Mouse (Mus musculus) intestine, embryonic 14.5 days (tissue): ENCODE measurements around the gene Slc39a11. TPM values are rescaled to one million over a fixed set of nuclear protein-coding genes. Genes with fewer than 3 reads are reported as not detected.

ENCODE experiments used
- ATAC-seq: fragments of 200-750 bp; cut with Nextera tagmentation; replicated peaks from 2 replicates; pipeline ENCODE4 v1.8.0; 2017; ENCODE audit warnings: low read depth, moderate number of reproducible peaks, moderate TSS enrichment, moderate library complexity; ENCODE audit not compliant: low FRiP score, low TSS enrichment
- DNase-seq: peaks from one replicate; pipeline ENCODE4 v3.0.0-alpha.2; 2018; ENCODE audit warnings: low spot score
- H3K27ac ChIP-seq: fragments of 300-500 bp; sonication (generic); 2 replicates; pipeline ENCODE4 v1.5.1; 2014; ENCODE audit warnings: low read depth, mild to moderate bottlenecking, control low read depth
- H3K27me3 ChIP-seq: fragments of 300-500 bp; sonication (generic); replicated peaks from 2 replicates; pipeline ENCODE4 v1.6.1; 2014; ENCODE audit warnings: low read length, control low read depth; ENCODE audit not compliant: control insufficient read depth, insufficient read depth
- H3K36me3 ChIP-seq: fragments of 300-500 bp; sonication (generic); 2 replicates; pipeline ENCODE4 v1.6.1; 2014; ENCODE audit warnings: low read length, control low read depth; ENCODE audit not compliant: control insufficient read depth, insufficient read depth
- H3K4me1 ChIP-seq: fragments of 300-500 bp; sonication (generic); replicated peaks from 2 replicates; pipeline ENCODE4 v1.6.1; 2014; ENCODE audit warnings: low read length, control low read depth, mixed read lengths; ENCODE audit not compliant: control insufficient read depth, insufficient read depth
- H3K4me2 ChIP-seq: fragments of 300-500 bp; sonication (generic); 2 replicates; pipeline ENCODE4 v1.6.1; 2014; ENCODE audit warnings: low read length
- H3K4me3 ChIP-seq: fragments of 300-500 bp; sonication (generic); 2 replicates; pipeline ENCODE4 v1.5.1; 2014; ENCODE audit warnings: low read depth, low read length, control low read depth, mixed read lengths
- H3K9ac ChIP-seq: fragments of 300-500 bp; sonication (generic); 2 replicates; pipeline ENCODE4 v1.6.1; 2014; ENCODE audit warnings: mild to moderate bottlenecking, low read length
- H3K9me3 ChIP-seq: fragments of 300-500 bp; sonication (generic); 2 replicates; pipeline ENCODE4 v1.6.1; 2016; ENCODE audit warnings: low read length, control low read depth; ENCODE audit not compliant: control insufficient read depth
- WGBS: fragments of 180-500 bp; shearing (Covaris S2); extraction: QIAGEN DNeasy Blood & Tissue Kit; methylation state at CpG from one replicate; pipeline ENCODE4 v1.1.7; 2014; 5-methylcytosine and 5-hydroxymethylcytosine counted together
- polyA plus RNA-seq: library from polyadenylated mRNA; unstranded; fragments of >200 nt; fragmentation: Nextera tagmentation; extraction: Ambion mirVana; gene quantifications from 2 replicates; pipeline ENCODE4 v1.2.1, GENCODE M21; 2014

Slc39a11 gene
- polyA plus RNA-seq, 1 experiment from 2014 or later: 24.0 TPM

DNA sequence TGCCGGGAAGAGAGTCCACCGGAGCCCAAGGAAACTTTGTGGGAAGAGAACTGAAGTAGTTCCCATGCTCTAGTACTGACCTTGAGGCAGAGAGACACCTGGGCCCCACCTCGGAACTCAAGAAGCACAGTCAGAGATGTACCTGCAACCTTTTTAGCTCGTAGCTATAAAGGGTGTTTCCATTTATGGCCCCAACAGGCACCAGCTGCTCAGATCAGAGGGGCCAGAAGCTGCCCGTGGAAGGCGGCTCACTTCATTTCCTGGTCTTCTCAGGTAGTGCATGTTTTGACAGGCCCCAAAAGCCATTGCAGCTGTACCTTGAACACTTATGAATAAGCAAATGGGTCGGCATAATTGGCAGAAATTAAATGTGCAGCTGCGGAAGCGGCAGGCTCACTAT lies 271.0 kb downstream of the Slc39a11 start:
- WGBS: 76% methylated on average over 9 of the region's 9 CpGs
- 0 out of 2 replicates have a peak, but pooled peaks cover 3% of the 10 kb centered on the region for H3K9me3 ChIP-seq
- no peak overlapping the region for H3K9ac ChIP-seq
- ATAC-seq: no peak
- 0 out of 2 replicates have a peak, but pooled peaks cover 4% of the 10 kb centered on the region for H3K4me1 ChIP-seq
- no peaks in the 10 kb centered on the region for H3K36me3 ChIP-seq
- no peak overlapping the region for H3K27ac ChIP-seq
- DNase-seq: no peak
- no peak overlapping the region for H3K4me2 ChIP-seq
- H3K27me3 ChIP-seq: no peaks in the 10 kb centered on the region
- H3K4me3 ChIP-seq: no peak overlapping the region

DNA sequence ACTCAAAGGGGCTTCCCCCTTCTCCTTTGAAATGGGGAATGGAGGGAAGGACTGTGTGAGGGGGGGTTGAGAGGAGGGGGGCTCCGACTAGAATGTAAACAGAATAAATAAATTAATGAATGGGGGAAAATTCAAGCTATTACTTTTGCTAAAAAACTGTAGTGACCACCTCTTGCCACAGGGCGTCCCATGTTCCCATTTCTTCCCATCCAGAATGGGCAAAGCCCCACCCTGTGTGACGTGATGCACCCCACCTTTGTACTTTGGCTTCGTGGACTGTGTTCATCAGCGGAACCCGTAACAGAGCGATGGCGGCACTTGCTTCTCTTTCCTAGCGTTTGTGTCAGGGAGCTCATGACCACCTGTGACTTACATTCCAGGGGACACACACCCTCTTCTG lies 273.8 kb downstream of the Slc39a11 start:
- 80% methylated on average over 9 of the region's 9 CpGs for WGBS
- Histone ChIP-seq H3K27ac (no peak overlapping the region), H3K9me3 (0 out of 2 replicates have a peak, but pooled peaks cover 3% of the 10 kb centered on the region), H3K4me3 (no peak overlapping the region), H3K4me1 (0 out of 2 replicates have a peak, but pooled peaks cover 4% of the 10 kb centered on the region), H3K4me2 (no peak overlapping the region), H3K27me3 (no peaks in the 10 kb centered on the region), H3K9ac (no peak overlapping the region), H3K36me3 (no peaks in the 10 kb centered on the region)
- no peak for DNase-seq
- ATAC-seq: no peak

DNA sequence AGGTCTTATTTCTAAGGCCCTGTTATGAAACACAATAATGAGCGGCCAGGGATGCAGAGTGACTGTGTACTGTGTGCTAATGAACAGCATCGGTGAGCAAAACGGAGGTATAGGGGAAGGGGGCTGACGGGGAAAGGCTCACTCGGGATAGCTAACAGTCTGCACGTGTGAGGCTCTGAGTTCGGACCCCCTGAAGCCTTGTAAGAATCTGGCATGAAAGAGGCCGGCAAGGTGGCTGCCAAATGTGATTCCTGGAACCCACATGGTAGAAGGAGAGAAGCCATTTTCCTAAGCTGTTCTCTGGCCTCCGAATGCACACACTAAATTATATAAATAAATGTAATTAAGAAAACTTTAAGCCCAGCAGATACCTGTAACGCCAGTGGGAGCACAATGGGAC lies 276.0 kb downstream of the Slc39a11 start:
- DNase-seq (no peak), ATAC-seq (no peak)
- no peak overlapping the region for H3K4me3 ChIP-seq
- no peak overlapping the region for H3K9ac ChIP-seq
- no peak overlapping the region for H3K27ac ChIP-seq
- H3K36me3 ChIP-seq: no peaks in the 10 kb centered on the region
- WGBS: 94% methylated on average over 10 of the region's 10 CpGs
- H3K27me3 ChIP-seq: no peaks in the 10 kb centered on the region
- H3K4me2 ChIP-seq: no peak overlapping the region
- 0 out of 2 replicates have a peak, but pooled peaks cover 3% of the 10 kb centered on the region for H3K9me3 ChIP-seq
- 0 out of 2 replicates have a peak, but pooled peaks cover 4% of the 10 kb centered on the region for H3K4me1 ChIP-seq

DNA sequence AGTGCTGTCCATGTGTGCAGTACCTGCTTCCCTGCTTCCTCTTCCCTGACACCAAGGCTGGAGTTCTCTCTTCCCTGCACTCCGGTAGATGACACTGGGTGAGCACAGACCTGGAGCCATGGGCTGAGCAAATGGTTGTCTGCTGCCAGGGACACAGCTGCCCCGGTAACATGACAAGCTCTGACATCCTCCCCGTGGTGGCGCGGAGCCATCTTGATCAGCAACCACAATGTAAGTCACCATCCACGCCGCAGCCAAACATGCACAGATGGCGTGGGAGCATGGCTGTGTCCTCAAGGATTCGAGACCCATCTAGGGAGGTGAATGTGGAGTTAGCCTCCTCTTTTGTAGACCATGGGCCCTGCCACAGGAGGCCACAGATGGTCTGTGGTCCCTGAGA lies 276.5 kb downstream of the Slc39a11 start:
- WGBS: 94% methylated on average over 9 of the region's 9 CpGs
- DNase-seq: no peak
- Histone ChIP-seq H3K27me3 (no peaks in the 10 kb centered on the region), H3K36me3 (no peaks in the 10 kb centered on the region), H3K4me3 (no peak overlapping the region), H3K9ac (no peak overlapping the region), H3K27ac (no peak overlapping the region), H3K4me2 (no peak overlapping the region), H3K4me1 (0 out of 2 replicates have a peak, but pooled peaks cover 4% of the 10 kb centered on the region), H3K9me3 (0 out of 2 replicates have a peak, but pooled peaks cover 3% of the 10 kb centered on the region)
- ATAC-seq: no peak

DNA sequence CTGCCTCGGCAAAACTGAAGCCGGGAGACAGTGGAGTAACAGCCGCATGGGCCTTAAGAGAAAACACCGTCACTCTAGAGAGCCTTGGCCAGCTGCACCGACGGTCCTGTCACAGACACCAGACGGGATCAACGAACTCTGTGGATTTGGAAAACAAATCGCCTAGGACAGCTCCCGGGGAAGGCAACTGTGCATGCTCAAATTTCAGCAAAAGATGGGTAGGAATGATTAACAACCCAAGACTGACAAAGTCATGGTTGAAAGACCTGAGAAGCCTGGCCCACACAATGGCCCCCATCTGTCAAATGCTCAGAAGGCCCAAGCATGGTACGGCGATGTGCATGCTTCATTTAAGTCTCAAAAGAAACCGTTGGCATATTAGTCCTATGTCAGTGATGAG lies 281.8 kb downstream of the Slc39a11 start:
- Histone ChIP-seq H3K4me1 (0 out of 2 replicates have a peak, but pooled peaks cover 2% of the 10 kb centered on the region), H3K9me3 (no peaks in the 10 kb centered on the region), H3K9ac (no peak overlapping the region), H3K27me3 (no peaks in the 10 kb centered on the region), H3K36me3 (no peaks in the 10 kb centered on the region), H3K4me2 (no peak overlapping the region), H3K4me3 (no peak overlapping the region), H3K27ac (no peak overlapping the region)
- DNase-seq (no peak), ATAC-seq (no peak)
- WGBS: 58% methylated on average over 13 of the region's 13 CpGs

DNA sequence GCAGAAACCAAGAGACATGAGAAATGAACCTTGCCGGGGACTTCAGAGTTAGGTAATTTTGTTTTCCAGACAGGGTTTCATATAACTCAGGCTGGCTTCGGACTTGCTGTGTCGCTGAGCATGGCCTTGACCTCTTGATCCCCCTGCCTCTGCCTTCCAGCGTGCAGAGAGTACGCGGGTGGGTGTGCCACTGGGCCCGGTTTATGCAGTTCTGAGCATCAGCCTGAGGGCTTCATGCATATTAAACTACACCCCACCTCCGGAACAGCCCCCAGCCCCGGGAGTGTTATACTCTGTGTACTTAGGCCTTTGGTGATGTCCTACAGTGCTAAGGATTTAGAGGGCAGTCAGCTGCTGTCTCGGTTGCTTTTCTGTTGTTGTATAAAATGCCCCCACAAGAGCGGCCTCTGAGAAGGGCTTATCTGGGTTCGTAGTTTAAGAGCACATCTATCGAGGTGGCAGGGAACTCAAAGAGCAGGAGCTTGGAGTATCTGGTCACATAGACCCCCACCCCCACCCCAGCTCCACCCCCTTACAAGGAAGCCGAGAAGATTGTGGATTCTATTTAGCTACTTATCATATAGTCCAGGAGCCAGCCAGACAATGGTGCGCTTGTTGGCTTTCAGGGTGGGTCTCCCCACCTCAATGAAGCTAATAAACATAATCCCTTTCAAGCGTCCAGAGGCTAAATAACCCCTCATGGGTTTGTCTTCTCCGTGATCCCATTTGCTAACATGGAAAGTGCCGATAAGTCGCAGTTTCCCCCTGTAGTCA lies 283.4 kb downstream of the Slc39a11 start:
- 0 out of 2 replicates have a peak, but pooled peaks cover 2% of the 10 kb centered on the region for H3K4me1 ChIP-seq
- H3K4me3 ChIP-seq: no peak overlapping the region
- WGBS: 43% methylated on average over 19 of the region's 19 CpGs
- H3K4me2 ChIP-seq: no peak overlapping the region
- H3K9ac ChIP-seq: no peak overlapping the region
- H3K9me3 ChIP-seq: no peaks in the 10 kb centered on the region
- H3K27me3 ChIP-seq: no peaks in the 10 kb centered on the region
- no peaks in the 10 kb centered on the region for H3K36me3 ChIP-seq
- DNase-seq (peak; percentile 57), ATAC-seq (peak; percentile 82)
- 0 out of 2 replicates have a peak overlapping the region, but pooled peaks have one; percentile 25 for H3K27ac ChIP-seq

DNA sequence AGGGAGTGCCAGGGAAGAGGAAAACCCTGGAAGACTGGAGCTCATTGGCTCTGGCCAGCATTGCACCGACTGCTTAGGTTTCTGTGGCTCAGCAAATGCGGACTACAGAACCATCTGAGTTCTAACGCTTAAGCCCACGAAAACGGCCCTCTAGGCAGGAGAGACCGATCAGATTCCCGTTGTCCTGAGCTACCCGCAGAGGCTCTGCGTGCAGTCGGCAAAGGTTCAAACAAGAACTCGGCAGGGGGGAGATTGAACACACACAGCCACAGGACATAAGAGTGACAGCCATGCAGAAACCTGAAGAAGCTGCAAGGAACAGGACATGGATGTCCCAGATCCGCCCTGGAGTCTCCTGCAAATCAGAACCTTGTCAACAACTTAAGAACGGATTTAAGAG lies 286.1 kb downstream of the Slc39a11 start:
- Histone ChIP-seq H3K4me1 (0 out of 2 replicates have a peak, but pooled peaks cover 2% of the 10 kb centered on the region), H3K27me3 (no peaks in the 10 kb centered on the region), H3K4me2 (no peak overlapping the region), H3K9me3 (no peaks in the 10 kb centered on the region), H3K9ac (no peak overlapping the region), H3K27ac (no peak overlapping the region), H3K36me3 (no peaks in the 10 kb centered on the region), H3K4me3 (no peak overlapping the region)
- WGBS: 68% methylated on average over 13 of the region's 13 CpGs
- ATAC-seq (no peak), DNase-seq (no peak)

DNA sequence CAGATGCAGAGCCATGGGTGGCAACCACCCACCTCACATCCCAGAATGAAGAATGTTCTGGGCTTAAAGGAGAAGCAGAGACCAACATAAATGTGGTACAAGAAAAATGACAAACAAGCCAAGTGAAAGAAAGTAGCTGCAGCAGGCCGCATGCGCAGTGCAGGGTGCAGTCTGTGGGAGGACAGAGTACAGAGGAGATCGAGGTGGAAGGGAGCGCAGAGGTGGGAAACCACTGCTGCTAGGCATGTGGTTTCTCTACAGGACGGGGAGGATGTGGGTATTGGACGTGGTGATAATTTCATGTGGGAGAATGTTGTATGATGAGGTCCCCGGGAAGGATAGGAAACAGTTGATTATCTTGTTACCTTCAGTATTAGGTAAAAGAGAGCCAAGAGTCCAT lies 287.3 kb downstream of the Slc39a11 start:
- Histone ChIP-seq H3K4me2 (no peak overlapping the region), H3K4me1 (0 out of 2 replicates have a peak, but pooled peaks cover 2% of the 10 kb centered on the region), H3K36me3 (no peaks in the 10 kb centered on the region), H3K27ac (no peak overlapping the region), H3K4me3 (no peak overlapping the region), H3K27me3 (no peaks in the 10 kb centered on the region), H3K9ac (no peak overlapping the region), H3K9me3 (no peaks in the 10 kb centered on the region)
- DNase-seq: no peak
- 93% methylated on average over 7 of the region's 7 CpGs for WGBS
- no peak for ATAC-seq
